Mouse (Mus musculus) ES-Bruce4 (cell line): ENCODE data around the gene Gm49416. TPM values are rescaled to one million over a fixed set of nuclear protein-coding genes. Genes with fewer than 3 reads are reported as not detected.

ENCODE experiments used
- H3K27ac ChIP-seq: 2 replicates; pipeline ENCODE4 v1.5.1; 2012; ENCODE audit warnings: low read length, inconsistent platforms; ENCODE audit not compliant: insufficient read depth
- H3K27me3 ChIP-seq: 2 replicates; pipeline ENCODE4 v1.6.1; 2012; ENCODE audit warnings: mild to moderate bottlenecking, low read length, inconsistent platforms; ENCODE audit not compliant: control insufficient read depth, poor library complexity, insufficient read depth, severe bottlenecking
- H3K36me3 ChIP-seq: 2 replicates; pipeline ENCODE4 v1.6.1; 2012; ENCODE audit warnings: inconsistent platforms, mild to moderate bottlenecking, low read length, moderate library complexity; ENCODE audit not compliant: control insufficient read depth, poor library complexity, insufficient read depth, severe bottlenecking
- H3K4me1 ChIP-seq: one replicate; pipeline ENCODE4 v1.8.1; 2011; ENCODE audit warnings: low read length; ENCODE audit not compliant: control insufficient read depth, insufficient read depth
- H3K4me3 ChIP-seq: 2 replicates; pipeline ENCODE4 v1.5.1; 2011; ENCODE audit warnings: low read depth, mild to moderate bottlenecking, low read length
- H3K9ac ChIP-seq: 2 replicates; pipeline ENCODE4 v1.6.1; 2012; ENCODE audit warnings: low read depth, mild to moderate bottlenecking, inconsistent platforms; ENCODE audit not compliant: poor library complexity, severe bottlenecking
- H3K9me3 ChIP-seq: replicated peaks from 2 replicates; pipeline ENCODE4 v1.6.1; 2012; ENCODE audit warnings: mild to moderate bottlenecking, low read length, inconsistent platforms; ENCODE audit not compliant: control insufficient read depth, poor library complexity, insufficient read depth, severe bottlenecking
- CTCF ChIP-seq: IDR thresholded peaks from one replicate; pipeline ENCODE4 v1.8.1; 2011; ENCODE audit warnings: low read depth, low read length
- EP300 ChIP-seq: IDR thresholded peaks from 2 replicates; pipeline ENCODE4 v1.6.1; 2011; ENCODE audit warnings: low read depth, low read length; ENCODE audit not compliant: insufficient read depth
- POLR2A ChIP-seq: IDR thresholded peaks from one replicate; pipeline ENCODE4 v1.8.1; 2011; ENCODE audit warnings: low read length; ENCODE audit not compliant: insufficient read depth
- polyA plus RNA-seq: library from polyadenylated mRNA; stranded (reverse); fragments of >200 nt; gene quantifications from 2 replicates; pipeline ENCODE4 v1.2.4, GENCODE M21; 2011; ENCODE audit warnings: low read depth; ENCODE audit not compliant: missing spikeins, insufficient read depth, insufficient read length

Gm49416 gene
- polyA plus RNA-seq, 1 experiment, result 11.9 TPM

- H3K9me3 ChIP-seq, result no peaks in the 10 kb centered on the region
- H3K36me3 ChIP-seq, result no peaks in the 10 kb centered on the region
- no peaks in the 10 kb centered on the region for H3K27me3 ChIP-seq
- no peak overlapping the region for H3K27ac ChIP-seq
- TF ChIP-seq EP300 (no peak), POLR2A (no peak), CTCF (no peak)
- no peak overlapping the region for H3K4me3 ChIP-seq
- no peaks in the 10 kb centered on the region for H3K4me1 ChIP-seq
- no peak overlapping the region; the same call in 1 of the 2 replicates for H3K9ac ChIP-seq
These were observed 42.0 kb downstream of the Gm49416 start for GRCm38 (mm10) chr19:8930771-8931170.

- Histone ChIP-seq H3K4me1 (peaks cover 2% of the 10 kb centered on the region), H3K4me3 (no peak overlapping the region), H3K27me3 (no peaks in the 10 kb centered on the region), H3K27ac (no peak overlapping the region), H3K9ac (no peak overlapping the region), H3K36me3 (no peaks in the 10 kb centered on the region), H3K9me3 (no peaks in the 10 kb centered on the region)
- no peak for TF ChIP-seq POLR2A
- no peak for TF ChIP-seq EP300
- TF ChIP-seq CTCF, result no peak
These were observed 48.0 kb downstream of the Gm49416 start for GRCm38 (mm10) chr19:8936736-8937135.

GRCm38 (mm10) chr19:8940526-8941133 lies 51.9 kb downstream of the Gm49416 start:
- H3K4me1 ChIP-seq, result peaks cover 2% of the 10 kb centered on the region
- H3K27me3 ChIP-seq, result no peaks in the 10 kb centered on the region
- H3K9ac ChIP-seq, result peak overlapping the region; percentile 84
- no peak for TF ChIP-seq POLR2A
- TF ChIP-seq CTCF, result no peak
- TF ChIP-seq EP300, result no peak
- no peaks in the 10 kb centered on the region for H3K9me3 ChIP-seq
- peaks cover 8% of the 10 kb centered on the region for H3K36me3 ChIP-seq
- peak overlapping the region; percentile 28 for H3K27ac ChIP-seq
- H3K4me3 ChIP-seq, result peak overlapping the region; percentile 16

- Histone ChIP-seq H3K27ac (peak overlapping the region; percentile 28), H3K36me3 (peaks cover 13% of the 10 kb centered on the region)
- no peak for TF ChIP-seq EP300
- no peak for TF ChIP-seq POLR2A
- TF ChIP-seq CTCF, result no peak
These were observed 52.4 kb downstream of the Gm49416 start for GRCm38 (mm10) chr19:8941136-8941514.

GRCm38 (mm10) chr19:8941515-8942217 lies 52.9 kb downstream of the Gm49416 start, which contains the start of gene Mta2:
Gene Mta2 (plus strand): TSS chr19:8941875.
- H3K36me3 ChIP-seq, result peaks cover 18% of the 10 kb centered on the region
- 0 out of 2 replicates have a peak, but pooled peaks have one; percentile 11 for TF ChIP-seq EP300
- peak; percentile 36 for TF ChIP-seq POLR2A
- TF ChIP-seq CTCF, result no peak
- no peaks in the 10 kb centered on the region for H3K9me3 ChIP-seq
- peaks cover 2% of the 10 kb centered on the region for H3K4me1 ChIP-seq
- H3K27me3 ChIP-seq, result no peaks in the 10 kb centered on the region
- peak within 1 kb of the TSS; percentile 84 for H3K9ac ChIP-seq
- H3K27ac ChIP-seq, result peak within 1 kb of the TSS; percentile 60
- peak within 1 kb of the TSS; percentile 71 for H3K4me3 ChIP-seq

More at GRCm38 (mm10) chr19:8941136-8941514, 52.4 kb downstream of the Gm49416 start:
- no peaks in the 10 kb centered on the region for H3K9me3 ChIP-seq
- no peaks in the 10 kb centered on the region for H3K27me3 ChIP-seq
- H3K4me1 ChIP-seq, result peaks cover 2% of the 10 kb centered on the region
- peak overlapping the region; percentile 84 for H3K9ac ChIP-seq
- H3K4me3 ChIP-seq, result peak overlapping the region; percentile 16

GRCm38 (mm10) chr19:8942276-8942964 lies 53.7 kb downstream of the Gm49416 start:
- peak overlapping the region; percentile 84 for H3K9ac ChIP-seq
- H3K4me3 ChIP-seq, result peak overlapping the region; percentile 71
- TF ChIP-seq EP300 (no peak), CTCF (no peak), POLR2A (no peak)
- H3K4me1 ChIP-seq, result peaks cover 2% of the 10 kb centered on the region
- H3K27me3 ChIP-seq, result no peaks in the 10 kb centered on the region
- H3K9me3 ChIP-seq, result no peaks in the 10 kb centered on the region
- H3K27ac ChIP-seq, result peak overlapping the region; percentile 60
- H3K36me3 ChIP-seq, result peaks cover 24% of the 10 kb centered on the region
